Mouse (Mus musculus): ENCODE results near the gene Dao. TPM values are rescaled to one million over a fixed set of nuclear protein-coding genes. Genes with fewer than 3 reads are reported as not detected.

Gene Dao
- polyA plus RNA-seq, 1 experiment, result not detected

GRCm38 (mm10) chr5:113966452-113967150 lies 36.9 kb upstream of the Dao start:
- peaks cover 79% of the 10 kb centered on the region for H3K4me1 ChIP-seq (ENCODE audit: control insufficient read depth)
- H3K36me3 ChIP-seq (ENCODE audit: control insufficient read depth), result peaks cover 100% of the 10 kb centered on the region
- no peak for TF ChIP-seq TAL1 (IDR thresholded peaks at IDR 0.05; ENCODE audit: low read length)
- TF ChIP-seq GATA1 (IDR thresholded peaks at IDR 0.05; ENCODE audit: low read length), result no peak
- H3K27me3 ChIP-seq (ENCODE audit: control insufficient read depth), result no peaks in the 10 kb centered on the region
- no peak overlapping the region for H3K4me3 ChIP-seq (replicated peaks)
- H3K9me3 ChIP-seq (ENCODE audit: control insufficient read depth, low read length), result peaks cover 7% of the 10 kb centered on the region

- peaks cover 7% of the 10 kb centered on the region for H3K9me3 ChIP-seq (ENCODE audit: control insufficient read depth, low read length)
- peaks cover 84% of the 10 kb centered on the region for H3K4me1 ChIP-seq (ENCODE audit: control insufficient read depth)
- H3K27me3 ChIP-seq (ENCODE audit: control insufficient read depth), result no peaks in the 10 kb centered on the region
- H3K36me3 ChIP-seq (ENCODE audit: control insufficient read depth), result peaks cover 93% of the 10 kb centered on the region
- no peak overlapping the region for H3K4me3 ChIP-seq (replicated peaks)
- no peak for TF ChIP-seq TAL1 (IDR thresholded peaks at IDR 0.05; ENCODE audit: low read length)
Measured at GRCm38 (mm10) chr5:113968371-113968770, 35.1 kb upstream of the Dao start.

- peaks cover 91% of the 10 kb centered on the region for H3K4me1 ChIP-seq (ENCODE audit: control insufficient read depth)
- H3K36me3 ChIP-seq (ENCODE audit: control insufficient read depth), result peaks cover 92% of the 10 kb centered on the region
- TF ChIP-seq GATA1 (IDR thresholded peaks at IDR 0.05; ENCODE audit: low read length) (no peak), TAL1 (IDR thresholded peaks at IDR 0.05; ENCODE audit: low read length) (no peak)
- H3K4me3 ChIP-seq (replicated peaks), result peak overlapping the region; percentile 72
- no peaks in the 10 kb centered on the region for H3K9me3 ChIP-seq (ENCODE audit: control insufficient read depth, low read length)
- no peaks in the 10 kb centered on the region for H3K27me3 ChIP-seq (ENCODE audit: control insufficient read depth)
Measured at GRCm38 (mm10) chr5:113971434-113971960, 32.0 kb upstream of the Dao start.

- H3K4me3 ChIP-seq (replicated peaks), result peak overlapping the region; percentile 72
- H3K4me1 ChIP-seq (ENCODE audit: control insufficient read depth), result peaks cover 91% of the 10 kb centered on the region
- peaks cover 92% of the 10 kb centered on the region for H3K36me3 ChIP-seq (ENCODE audit: control insufficient read depth)
Measured at GRCm38 (mm10) chr5:113972589-113973515, 30.7 kb upstream of the Dao start.

GRCm38 (mm10) chr5:113973790-113974189 lies 29.7 kb upstream of the Dao start:
- Histone ChIP-seq H3K4me3 (replicated peaks) (peak overlapping the region; percentile 72), H3K9me3 (ENCODE audit: control insufficient read depth, low read length) (no peaks in the 10 kb centered on the region), H3K4me1 (ENCODE audit: control insufficient read depth) (peaks cover 92% of the 10 kb centered on the region), H3K27me3 (ENCODE audit: control insufficient read depth) (no peaks in the 10 kb centered on the region), H3K36me3 (ENCODE audit: control insufficient read depth) (peaks cover 92% of the 10 kb centered on the region)
- TF ChIP-seq GATA1 (IDR thresholded peaks at IDR 0.05; ENCODE audit: low read length), result peak; percentile 80
- no peak for TF ChIP-seq TAL1 (IDR thresholded peaks at IDR 0.05; ENCODE audit: low read length)

More at GRCm38 (mm10) chr5:113972589-113973515, 30.7 kb upstream of the Dao start:
- TF ChIP-seq GATA1 (IDR thresholded peaks at IDR 0.05; ENCODE audit: low read length) (peak; percentile 78), TAL1 (IDR thresholded peaks at IDR 0.05; ENCODE audit: low read length) (peak; percentile 39; the same call in 2 of the 3 replicates)
- H3K9me3 ChIP-seq (ENCODE audit: control insufficient read depth, low read length), result no peaks in the 10 kb centered on the region
- H3K27me3 ChIP-seq (ENCODE audit: control insufficient read depth), result no peaks in the 10 kb centered on the region

GRCm38 (mm10) chr5:113974576-113974975 lies 28.9 kb upstream of the Dao start:
- TF ChIP-seq GATA1 (IDR thresholded peaks at IDR 0.05; ENCODE audit: low read length), result no peak
- no peak for TF ChIP-seq TAL1 (IDR thresholded peaks at IDR 0.05; ENCODE audit: low read length)
- Histone ChIP-seq H3K9me3 (ENCODE audit: control insufficient read depth, low read length) (no peaks in the 10 kb centered on the region), H3K4me1 (ENCODE audit: control insufficient read depth) (peaks cover 95% of the 10 kb centered on the region), H3K4me3 (replicated peaks) (peak overlapping the region; percentile 72), H3K27me3 (ENCODE audit: control insufficient read depth) (no peaks in the 10 kb centered on the region), H3K36me3 (ENCODE audit: control insufficient read depth) (peaks cover 90% of the 10 kb centered on the region)

GRCm38 (mm10) chr5:113975538-113976215 lies 27.8 kb upstream of the Dao start:
- H3K9me3 ChIP-seq (ENCODE audit: control insufficient read depth, low read length), result no peaks in the 10 kb centered on the region
- H3K27me3 ChIP-seq (ENCODE audit: control insufficient read depth), result no peaks in the 10 kb centered on the region
- TF ChIP-seq GATA1 (IDR thresholded peaks at IDR 0.05; ENCODE audit: low read length), result no peak
- no peak for TF ChIP-seq TAL1 (IDR thresholded peaks at IDR 0.05; ENCODE audit: low read length)
- H3K4me3 ChIP-seq (replicated peaks), result peak overlapping the region; percentile 72
- peaks cover 89% of the 10 kb centered on the region for H3K36me3 ChIP-seq (ENCODE audit: control insufficient read depth)
- peaks cover 98% of the 10 kb centered on the region for H3K4me1 ChIP-seq (ENCODE audit: control insufficient read depth)

GRCm38 (mm10) chr5:113976597-113976996 lies 26.9 kb upstream of the Dao start:
- H3K27me3 ChIP-seq (ENCODE audit: control insufficient read depth), result no peaks in the 10 kb centered on the region
- peaks cover 89% of the 10 kb centered on the region for H3K36me3 ChIP-seq (ENCODE audit: control insufficient read depth)
- no peak for TF ChIP-seq GATA1 (IDR thresholded peaks at IDR 0.05; ENCODE audit: low read length)
- TF ChIP-seq TAL1 (IDR thresholded peaks at IDR 0.05; ENCODE audit: low read length), result no peak
- H3K9me3 ChIP-seq (ENCODE audit: control insufficient read depth, low read length), result no peaks in the 10 kb centered on the region
- H3K4me1 ChIP-seq (ENCODE audit: control insufficient read depth), result peaks cover 98% of the 10 kb centered on the region
- peak overlapping the region; percentile 72 for H3K4me3 ChIP-seq (replicated peaks)
